Mouse (Mus musculus): ENCODE measurements around the gene Tpst1.

DNA sequence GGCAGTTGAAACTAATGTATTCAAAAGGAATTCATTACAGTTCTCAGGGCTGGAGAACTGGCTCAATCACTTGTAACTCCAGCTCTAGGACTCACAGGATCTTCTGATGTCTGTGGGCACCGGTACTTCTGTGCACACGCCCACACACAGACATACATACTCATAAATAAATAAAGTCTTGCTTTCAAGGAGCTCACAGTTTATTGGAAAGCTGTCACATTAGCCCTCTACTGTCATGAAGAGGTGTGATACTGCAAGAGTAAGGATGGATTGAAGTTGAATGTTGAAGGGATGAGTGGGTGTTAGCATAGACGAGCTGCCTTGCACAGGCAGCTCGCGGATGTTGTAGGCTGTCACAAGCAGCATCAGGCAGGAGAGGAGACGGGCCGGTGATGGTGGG lies 14.9 kb downstream of the Tpst1 start:
- TF ChIP-seq POLR2A (IDR thresholded peaks at IDR 0.05; ENCODE audit: borderline replicate concordance, control insufficient read depth, low read depth, low read length), result no peak
- no peak for TF ChIP-seq CTCF (IDR thresholded peaks at IDR 0.05; ENCODE audit: control insufficient read depth, insufficient read depth, low read length)
